Mouse (Mus musculus) heart, embryonic 12.5 days (tissue): Measurements from ENCODE around the gene Rhog. TPM values are rescaled to one million over a fixed set of nuclear protein-coding genes. Genes with fewer than 3 reads are reported as not detected.

Experiments used
- ATAC-seq: fragments of 200-750 bp; cut with Nextera tagmentation; 2 replicates; pipeline ENCODE4 v1.8.0; 2017; ENCODE audit warnings: moderate TSS enrichment, moderate library complexity; ENCODE audit not compliant: insufficient number of reproducible peaks, low FRiP score
- H3K27ac ChIP-seq: fragments of 300-500 bp; sonication (generic); 2 replicates; pipeline ENCODE4 v1.5.1; 2016; ENCODE audit warnings: mild to moderate bottlenecking, moderate library complexity; ENCODE audit not compliant: poor library complexity, severe bottlenecking
- H3K27me3 ChIP-seq: fragments of 300-500 bp; sonication (generic); replicated peaks from 2 replicates; pipeline ENCODE4 v1.6.1; 2016; ENCODE audit warnings: mild to moderate bottlenecking, moderate library complexity
- H3K36me3 ChIP-seq: fragments of 300-500 bp; sonication (generic); 2 replicates; pipeline ENCODE4 v1.6.1; 2016; ENCODE audit warnings: mild to moderate bottlenecking, moderate library complexity
- H3K4me1 ChIP-seq: fragments of 300-500 bp; sonication (generic); replicated peaks from 2 replicates; pipeline ENCODE4 v1.6.1; 2016; ENCODE audit warnings: mild to moderate bottlenecking
- H3K4me2 ChIP-seq: fragments of 300-500 bp; sonication (generic); 2 replicates; pipeline ENCODE4 v1.6.1; 2016; ENCODE audit warnings: mild to moderate bottlenecking, moderate library complexity
- H3K4me3 ChIP-seq: fragments of 300-500 bp; sonication (generic); 2 replicates; pipeline ENCODE4 v1.5.1; 2016; ENCODE audit warnings: mild to moderate bottlenecking
- H3K9ac ChIP-seq: fragments of 300-500 bp; sonication (generic); 2 replicates; pipeline ENCODE4 v1.6.1; 2016; ENCODE audit warnings: mild to moderate bottlenecking, moderate library complexity
- H3K9me3 ChIP-seq: fragments of 300-500 bp; sonication (generic); replicated peaks from 2 replicates; pipeline ENCODE4 v1.6.1; 2016; ENCODE audit warnings: mild to moderate bottlenecking, moderate library complexity
- WGBS: fragments of 180-500 bp; shearing (Covaris S2); methylation state at CpG from one replicate; pipeline ENCODE4 v1.1.7; 2016; 5-methylcytosine and 5-hydroxymethylcytosine counted together
- polyA plus RNA-seq: library from polyadenylated mRNA; unstranded; fragments of >200 nt; fragmentation: Nextera tagmentation; extraction: Ambion mirVana; gene quantifications from 2 replicates; pipeline ENCODE4 v1.2.1, GENCODE M21; 2016

Rhog gene
- polyA plus RNA-seq = 41.9 and 42.7 TPM in 2 replicates

- Histone ChIP-seq H3K9me3 (no peaks in the 10 kb centered on the region), H3K4me1 (peaks cover 4% of the 10 kb centered on the region; the same call in 1 of the 2 replicates), H3K9ac (no peak within 1 kb of the TSS), H3K27me3 (no peaks in the 10 kb centered on the region), H3K27ac (no peak within 1 kb of the TSS), H3K36me3 (no peaks in the 10 kb centered on the region), H3K4me3 (no peak within 1 kb of the TSS), H3K4me2 (no peak within 1 kb of the TSS)
- ATAC-seq = no peak
- 73% methylated on average over 3 of the region's 3 CpGs for WGBS
Measured at GRCm38 (mm10) chr7:102255954-102256353, at the start of gene Rhog. Rhog (minus strand) TSS chr7:102256054.

- H3K36me3 ChIP-seq = no peaks in the 10 kb centered on the region
- no peaks in the 10 kb centered on the region for H3K4me1 ChIP-seq
- ATAC-seq = no peak
- WGBS = 76% methylated on average over 2 of the region's 2 CpGs
- H3K9me3 ChIP-seq = no peaks in the 10 kb centered on the region
- no peak overlapping the region for H3K27ac ChIP-seq
- no peak overlapping the region for H3K4me3 ChIP-seq
- no peak overlapping the region for H3K4me2 ChIP-seq
- no peak overlapping the region for H3K9ac ChIP-seq
- H3K27me3 ChIP-seq = no peaks in the 10 kb centered on the region
Measured at GRCm38 (mm10) chr7:102305596-102305995, 49.7 kb upstream of the Rhog start.

- H3K27ac ChIP-seq = no peak overlapping the region
- WGBS = 89% methylated on average over 4 of the region's 4 CpGs
- H3K4me3 ChIP-seq = no peak overlapping the region
- H3K4me1 ChIP-seq = no peaks in the 10 kb centered on the region
- no peak for ATAC-seq
- H3K9ac ChIP-seq = no peak overlapping the region
- no peaks in the 10 kb centered on the region for H3K36me3 ChIP-seq
- no peak overlapping the region for H3K4me2 ChIP-seq
- no peaks in the 10 kb centered on the region for H3K27me3 ChIP-seq
- H3K9me3 ChIP-seq = no peaks in the 10 kb centered on the region
Measured at GRCm38 (mm10) chr7:102302471-102302870, 46.6 kb upstream of the Rhog start.

- Histone ChIP-seq H3K4me3 (no peak overlapping the region), H3K4me2 (no peak overlapping the region), H3K27ac (no peak overlapping the region), H3K4me1 (no peaks in the 10 kb centered on the region), H3K36me3 (no peaks in the 10 kb centered on the region), H3K27me3 (no peaks in the 10 kb centered on the region; the same call in 1 of the 2 replicates), H3K9me3 (no peaks in the 10 kb centered on the region), H3K9ac (no peak overlapping the region)
- 79% methylated on average over 1 of the region's 1 CpGs for WGBS
- ATAC-seq = no peak
Measured at GRCm38 (mm10) chr7:102300761-102301160, 44.9 kb upstream of the Rhog start.

GRCm38 (mm10) chr7:102293234-102293633 is 37.4 kb upstream of the Rhog start:
- Histone ChIP-seq H3K4me1 (peaks cover 6% of the 10 kb centered on the region; the same call in 1 of the 2 replicates), H3K9ac (no peak overlapping the region), H3K4me2 (no peak overlapping the region), H3K27me3 (peaks cover 33% of the 10 kb centered on the region), H3K4me3 (no peak overlapping the region), H3K27ac (no peak overlapping the region), H3K36me3 (no peaks in the 10 kb centered on the region), H3K9me3 (0 out of 2 replicates have a peak, but pooled peaks cover 3% of the 10 kb centered on the region)
- ATAC-seq = no peak
- WGBS = 10% methylated on average over 2 of the region's 2 CpGs

- H3K4me2 ChIP-seq = no peak overlapping the region
- H3K36me3 ChIP-seq = no peaks in the 10 kb centered on the region
- H3K4me3 ChIP-seq = no peak overlapping the region
- 84% methylated on average over 3 of the region's 3 CpGs for WGBS
- H3K9ac ChIP-seq = no peak overlapping the region
- no peak overlapping the region for H3K27ac ChIP-seq
- H3K9me3 ChIP-seq = 0 out of 2 replicates have a peak, but pooled peaks cover 3% of the 10 kb centered on the region
- H3K27me3 ChIP-seq = peaks cover 41% of the 10 kb centered on the region
- no peak for ATAC-seq
- peaks cover 6% of the 10 kb centered on the region; the same call in 1 of the 2 replicates for H3K4me1 ChIP-seq
Measured at GRCm38 (mm10) chr7:102292228-102292627, 36.4 kb upstream of the Rhog start.

GRCm38 (mm10) chr7:102289466-102289865 is 33.6 kb upstream of the Rhog start:
- Histone ChIP-seq H3K4me2 (no peak overlapping the region), H3K27ac (no peak overlapping the region), H3K9me3 (0 out of 2 replicates have a peak, but pooled peaks cover 3% of the 10 kb centered on the region), H3K4me3 (no peak overlapping the region), H3K36me3 (no peaks in the 10 kb centered on the region), H3K4me1 (peaks cover 6% of the 10 kb centered on the region; the same call in 1 of the 2 replicates), H3K27me3 (peaks cover 61% of the 10 kb centered on the region), H3K9ac (no peak overlapping the region)
- ATAC-seq = no peak
- 77% methylated on average over 6 of the region's 6 CpGs for WGBS

GRCm38 (mm10) chr7:102282261-102282660 is 26.4 kb upstream of the Rhog start:
- ATAC-seq = no peak
- Histone ChIP-seq H3K27me3 (peaks cover 75% of the 10 kb centered on the region), H3K4me3 (no peak overlapping the region), H3K27ac (no peak overlapping the region), H3K36me3 (no peaks in the 10 kb centered on the region), H3K9ac (no peak overlapping the region), H3K9me3 (no peaks in the 10 kb centered on the region), H3K4me1 (peaks cover 7% of the 10 kb centered on the region), H3K4me2 (no peak overlapping the region)
- 23% methylated on average over 5 of the region's 5 CpGs for WGBS

GRCm38 (mm10) chr7:102281403-102281802 is 25.5 kb upstream of the Rhog start:
- H3K9me3 ChIP-seq = no peaks in the 10 kb centered on the region
- no peak overlapping the region for H3K4me3 ChIP-seq
- H3K4me1 ChIP-seq = peaks cover 7% of the 10 kb centered on the region
- H3K27ac ChIP-seq = no peak overlapping the region
- H3K27me3 ChIP-seq = peaks cover 76% of the 10 kb centered on the region
- no peaks in the 10 kb centered on the region for H3K36me3 ChIP-seq
- H3K9ac ChIP-seq = no peak overlapping the region
- no peak for ATAC-seq
- WGBS = 86% methylated on average over 1 of the region's 1 CpGs
- H3K4me2 ChIP-seq = no peak overlapping the region

- Histone ChIP-seq H3K9me3 (no peaks in the 10 kb centered on the region), H3K9ac (no peak overlapping the region), H3K4me2 (no peak overlapping the region), H3K27me3 (peaks cover 17% of the 10 kb centered on the region), H3K27ac (no peak overlapping the region), H3K36me3 (no peaks in the 10 kb centered on the region), H3K4me1 (peaks cover 18% of the 10 kb centered on the region), H3K4me3 (no peak overlapping the region)
- WGBS = 90% methylated on average over 3 of the region's 3 CpGs
- ATAC-seq = no peak
Measured at GRCm38 (mm10) chr7:102272422-102272948, 16.6 kb upstream of the Rhog start.

- H3K4me2 ChIP-seq = peak overlapping the region; percentile 96
- H3K27me3 ChIP-seq = peaks cover 18% of the 10 kb centered on the region; the same call in 1 of the 2 replicates
- no peaks in the 10 kb centered on the region for H3K9me3 ChIP-seq
- H3K4me1 ChIP-seq = peaks cover 23% of the 10 kb centered on the region
- no peak overlapping the region for H3K27ac ChIP-seq
- H3K4me3 ChIP-seq = peak overlapping the region; percentile 89
- WGBS = 7% methylated on average over 12 of the region's 12 CpGs
- H3K9ac ChIP-seq = peak overlapping the region; percentile 84
- H3K36me3 ChIP-seq = no peaks in the 10 kb centered on the region
- no peak for ATAC-seq
Measured at GRCm38 (mm10) chr7:102268395-102268748, 12.5 kb upstream of the Rhog start.
